Mouse (Mus musculus) liver, postnatal 0 days (tissue): ENCODE data around the gene Cybrd1. TPM values are rescaled to one million over a fixed set of nuclear protein-coding genes. Genes with fewer than 3 reads are reported as not detected.

Experiments
- ATAC-seq: fragments of 200-750 bp; cut with Nextera tagmentation; 2 replicates; pipeline ENCODE4 v1.8.0; 2017; ENCODE audit warnings: mild to moderate bottlenecking, moderate library complexity
- DNase-seq: peaks from one replicate; pipeline ENCODE4 v3.0.0-alpha.2; 2016
- H3K27ac ChIP-seq: fragments of 300-500 bp; sonication (generic); 2 replicates; pipeline ENCODE4 v1.5.1; 2014; ENCODE audit warnings: antibody characterized with exemption, moderate library complexity, mild to moderate bottlenecking, low read depth
- H3K27me3 ChIP-seq: fragments of 300-500 bp; sonication (generic); 2 replicates; pipeline ENCODE4 v1.6.1; 2014; ENCODE audit warnings: low read length, control low read depth, mixed read lengths; ENCODE audit not compliant: insufficient read depth
- H3K36me3 ChIP-seq: fragments of 300-500 bp; sonication (generic); replicated peaks from 2 replicates; pipeline ENCODE4 v1.6.1; 2014; ENCODE audit warnings: mild to moderate bottlenecking, control low read depth, low read length, moderate library complexity, mixed read lengths; ENCODE audit not compliant: insufficient read depth
- H3K4me1 ChIP-seq: fragments of 300-500 bp; sonication (generic); 2 replicates; pipeline ENCODE4 v1.6.1; 2014; ENCODE audit warnings: antibody characterized with exemption, mild to moderate bottlenecking, control low read depth; ENCODE audit not compliant: insufficient read depth
- H3K4me2 ChIP-seq: fragments of 300-500 bp; sonication (generic); 2 replicates; pipeline ENCODE4 v1.6.1; 2014; ENCODE audit warnings: low read depth, mild to moderate bottlenecking, low read length, moderate library complexity, mixed read lengths
- H3K4me3 ChIP-seq: fragments of 300-500 bp; sonication (generic); 2 replicates; pipeline ENCODE4 v1.5.1; 2014; ENCODE audit warnings: low read depth, low read length
- H3K9ac ChIP-seq: fragments of 300-500 bp; sonication (generic); replicated peaks from 2 replicates; pipeline ENCODE4 v1.6.1; 2014; ENCODE audit warnings: mild to moderate bottlenecking, moderate library complexity
- H3K9me3 ChIP-seq: fragments of 300-500 bp; sonication (generic); 2 replicates; pipeline ENCODE4 v1.6.1; 2016; ENCODE audit warnings: mild to moderate bottlenecking, control low read depth, low read length, mixed read lengths
- CTCF ChIP-seq: sonication (generic); IDR thresholded peaks from 2 replicates; pipeline ENCODE4 v1.5.1; 2016; ENCODE audit warnings: antibody characterized with exemption, low read depth
- EP300 ChIP-seq: IDR thresholded peaks from 2 replicates; pipeline ENCODE4 v1.6.1; 2016; ENCODE audit warnings: antibody characterized with exemption, low read depth, mild to moderate bottlenecking
- WGBS: fragments of 180-500 bp; shearing (Covaris S2); extraction: QIAGEN DNeasy Blood & Tissue Kit; methylation state at CpG from one replicate; pipeline ENCODE4 v1.1.7; 2014; ENCODE audit not compliant: insufficient replicate concordance; 5-methylcytosine and 5-hydroxymethylcytosine counted together
- polyA plus RNA-seq: library from polyadenylated mRNA; unstranded; fragments of >200 nt; fragmentation: Nextera tagmentation; extraction: Ambion mirVana; gene quantifications from 2 replicates; pipeline ENCODE4 v1.2.1, GENCODE M21; 2015

The Cybrd1 gene
- polyA plus RNA-seq, 1 experiment from 2014 or later = 0.22 TPM

- no peak overlapping the region for H3K9ac ChIP-seq
- DNase-seq (no peak), ATAC-seq (peak; percentile 38; the same call in 1 of the 2 replicates)
- H3K27ac ChIP-seq = no peak overlapping the region
- TF ChIP-seq EP300 (no peak), CTCF (no peak)
- peaks cover 1% of the 10 kb centered on the region; the same call in 1 of the 2 replicates for H3K36me3 ChIP-seq
- H3K4me3 ChIP-seq = no peak overlapping the region
- H3K4me1 ChIP-seq = no peaks in the 10 kb centered on the region
- no peaks in the 10 kb centered on the region for H3K27me3 ChIP-seq
- H3K4me2 ChIP-seq = no peak overlapping the region
- no peaks in the 10 kb centered on the region for H3K9me3 ChIP-seq
- WGBS = 62% methylated on average over 14 of the region's 14 CpGs
These were observed 12.1 kb upstream of the Cybrd1 start for GRCm38 (mm10) chr2:71105469-71106215.

DNA sequence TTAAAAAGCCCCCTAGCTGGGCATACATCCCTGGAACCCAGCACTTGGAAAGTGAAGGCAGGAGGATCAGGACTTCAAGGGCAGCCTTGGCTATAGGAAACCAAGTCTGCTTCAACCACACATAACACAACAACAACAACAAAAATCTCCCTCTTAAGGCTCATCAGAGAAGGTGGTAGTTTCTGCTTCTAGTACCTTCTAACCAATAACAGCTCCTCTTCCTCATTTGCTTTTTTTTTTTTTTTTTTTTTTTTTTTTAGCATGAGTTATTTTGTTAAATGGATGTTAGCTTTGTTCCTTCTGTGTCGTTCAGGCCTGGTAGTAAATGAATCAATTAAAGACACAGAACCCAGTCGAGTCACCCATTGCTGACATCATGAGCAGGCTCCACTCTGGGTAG is 10.5 kb upstream of the Cybrd1 start:
- no peak overlapping the region for H3K4me3 ChIP-seq
- DNase-seq (no peak), ATAC-seq (no peak)
- H3K4me1 ChIP-seq = no peaks in the 10 kb centered on the region
- H3K36me3 ChIP-seq = no peaks in the 10 kb centered on the region
- no peak for TF ChIP-seq EP300
- no peak for TF ChIP-seq CTCF
- H3K27me3 ChIP-seq = no peaks in the 10 kb centered on the region
- WGBS = 62% methylated on average over 2 of the region's 2 CpGs
- no peak overlapping the region for H3K27ac ChIP-seq
- no peaks in the 10 kb centered on the region for H3K9me3 ChIP-seq
- no peak overlapping the region for H3K4me2 ChIP-seq
- H3K9ac ChIP-seq = no peak overlapping the region

DNA sequence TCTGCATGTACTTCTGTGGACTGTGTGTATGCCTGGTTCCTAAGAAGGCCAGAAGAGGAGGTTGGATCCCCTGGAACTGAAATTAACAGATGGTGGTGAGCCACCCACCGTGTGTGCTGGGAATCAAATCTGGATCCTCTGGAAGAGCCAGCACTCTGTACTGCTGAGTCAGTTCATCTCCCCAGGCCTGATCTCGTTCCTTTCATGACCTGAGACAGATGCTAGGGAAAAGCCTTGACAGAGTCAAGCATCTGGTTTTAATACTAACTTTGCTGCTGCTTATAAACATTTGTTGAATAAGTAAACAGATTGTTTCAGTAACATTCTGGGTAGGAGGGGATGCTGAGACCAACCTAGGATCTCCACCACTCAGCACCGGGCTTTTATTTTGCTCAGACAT is 9.2 kb upstream of the Cybrd1 start:
- Histone ChIP-seq H3K27ac (no peak overlapping the region), H3K9me3 (no peaks in the 10 kb centered on the region), H3K9ac (no peak overlapping the region), H3K4me3 (no peak overlapping the region), H3K36me3 (no peaks in the 10 kb centered on the region), H3K4me2 (no peak overlapping the region), H3K4me1 (no peaks in the 10 kb centered on the region), H3K27me3 (no peaks in the 10 kb centered on the region)
- DNase-seq = no peak
- 75% methylated on average over 3 of the region's 3 CpGs for WGBS
- TF ChIP-seq CTCF = no peak
- TF ChIP-seq EP300 = no peak
- ATAC-seq = no peak

GRCm38 (mm10) chr2:71113489-71114171 is 4.1 kb upstream of the Cybrd1 start:
- peaks cover 4% of the 10 kb centered on the region; the same call in 1 of the 2 replicates for H3K4me1 ChIP-seq
- 67% methylated on average over 6 of the region's 6 CpGs for WGBS
- ATAC-seq = peak; percentile 7; the same call in 1 of the 2 replicates
- peaks cover 8% of the 10 kb centered on the region for H3K27me3 ChIP-seq
- H3K4me3 ChIP-seq = no peak overlapping the region
- DNase-seq = no peak
- TF ChIP-seq EP300 = no peak
- TF ChIP-seq CTCF = no peak
- no peak overlapping the region for H3K4me2 ChIP-seq
- H3K9me3 ChIP-seq = peaks cover 4% of the 10 kb centered on the region
- H3K9ac ChIP-seq = no peak overlapping the region
- no peak overlapping the region for H3K27ac ChIP-seq
- no peaks in the 10 kb centered on the region for H3K36me3 ChIP-seq

- ATAC-seq (no peak), DNase-seq (no peak)
- no peak overlapping the region for H3K4me2 ChIP-seq
- no peaks in the 10 kb centered on the region for H3K36me3 ChIP-seq
- H3K4me1 ChIP-seq = peaks cover 4% of the 10 kb centered on the region; the same call in 1 of the 2 replicates
- TF ChIP-seq EP300 = no peak
- TF ChIP-seq CTCF = peak; percentile 56
- no peak overlapping the region for H3K9ac ChIP-seq
- no peak overlapping the region for H3K27ac ChIP-seq
- peaks cover 4% of the 10 kb centered on the region for H3K9me3 ChIP-seq
- 89% methylated on average over 4 of the region's 4 CpGs for WGBS
- H3K4me3 ChIP-seq = no peak overlapping the region
- H3K27me3 ChIP-seq = peaks cover 17% of the 10 kb centered on the region
These were observed 1.6 kb upstream of the Cybrd1 start for GRCm38 (mm10) chr2:71116151-71116550.

DNA sequence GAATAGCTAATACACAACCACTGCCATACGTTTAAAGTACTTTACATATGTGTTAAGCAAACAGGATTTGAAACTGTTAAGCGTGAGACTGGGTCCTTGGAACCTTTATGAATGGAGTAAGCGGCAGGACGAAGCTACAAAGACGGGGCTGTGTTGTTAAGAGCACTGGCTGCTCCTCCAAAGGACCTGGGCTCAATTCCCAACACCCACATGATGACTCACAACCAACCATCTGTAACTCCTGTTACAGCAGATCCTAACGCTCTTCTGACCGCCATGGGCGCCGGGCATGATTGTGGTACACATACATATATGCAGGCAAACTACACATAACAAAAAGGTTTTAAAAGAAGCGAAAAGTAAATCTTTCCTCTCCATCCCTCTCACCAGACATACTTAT is 3.1 kb downstream of the Cybrd1 start:
- peaks cover 4% of the 10 kb centered on the region; the same call in 1 of the 2 replicates for H3K4me1 ChIP-seq
- H3K27me3 ChIP-seq = peaks cover 17% of the 10 kb centered on the region
- no peak overlapping the region for H3K27ac ChIP-seq
- TF ChIP-seq EP300 (no peak), CTCF (no peak)
- 79% methylated on average over 10 of the region's 10 CpGs for WGBS
- no peak for ATAC-seq
- peaks cover 4% of the 10 kb centered on the region for H3K9me3 ChIP-seq
- no peak overlapping the region for H3K9ac ChIP-seq
- DNase-seq = no peak
- H3K4me3 ChIP-seq = no peak overlapping the region
- H3K4me2 ChIP-seq = no peak overlapping the region
- no peaks in the 10 kb centered on the region for H3K36me3 ChIP-seq
